Mouse (Mus musculus): Measurements from ENCODE around the gene Paics.

Gene Paics

DNA sequence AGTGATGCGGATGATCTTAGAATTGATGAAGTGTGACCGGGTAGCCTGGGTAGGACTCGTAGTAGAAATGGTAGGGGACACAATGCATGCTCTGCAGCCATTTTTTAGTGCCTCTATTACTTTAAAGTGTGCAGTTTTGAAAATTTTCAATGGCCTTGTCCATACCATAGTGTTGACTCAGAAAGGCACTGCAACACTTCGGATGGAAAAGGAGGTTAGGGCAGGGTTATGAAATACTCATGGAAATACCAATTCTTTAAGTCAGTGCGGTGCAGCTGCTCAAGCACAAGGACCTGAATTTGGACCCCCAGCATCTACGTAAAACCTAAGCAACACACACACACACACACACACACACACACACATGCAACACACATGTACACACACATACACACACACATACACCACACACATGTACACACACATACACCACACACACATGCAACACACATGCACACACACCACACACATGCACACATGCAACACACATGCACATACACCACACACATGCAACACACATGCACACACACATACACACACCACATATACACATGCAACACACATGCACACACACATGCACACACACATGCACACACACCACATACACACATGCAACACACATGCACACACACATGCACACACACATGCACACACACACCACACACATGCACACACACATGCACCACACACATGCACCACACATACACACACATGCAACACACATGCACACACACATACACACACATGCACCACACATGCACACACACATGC lies 53.1 kb downstream of the Paics start, which contains the start of gene Arl9:
Arl9 (plus strand) TSS at position 5 of the 771 bp plus-strand sequence.
- no peak for DNase-seq (ENCODE audit: extremely low spot score, low spot score)

DNA sequence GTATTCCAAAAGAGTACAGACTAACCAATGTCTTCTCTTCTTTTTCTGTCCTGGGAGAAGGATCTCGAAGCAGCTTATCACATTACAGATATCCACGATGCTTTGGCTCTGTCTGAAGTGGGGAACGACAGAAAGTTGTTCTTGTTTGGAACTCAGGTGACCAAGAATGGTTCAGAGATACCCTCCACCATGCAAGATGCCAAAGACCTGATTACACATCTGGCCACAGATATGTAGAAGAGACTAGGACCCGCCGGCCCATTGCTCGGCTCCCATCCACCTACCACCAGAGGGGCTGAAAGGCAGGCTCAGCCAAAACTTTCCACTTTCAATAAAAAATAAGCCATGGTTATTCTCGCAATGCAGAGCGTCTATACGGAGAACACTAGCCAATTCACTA lies 59.2 kb downstream of the Paics start:
- no peak for DNase-seq (ENCODE audit: extremely low spot score, low spot score)

DNA sequence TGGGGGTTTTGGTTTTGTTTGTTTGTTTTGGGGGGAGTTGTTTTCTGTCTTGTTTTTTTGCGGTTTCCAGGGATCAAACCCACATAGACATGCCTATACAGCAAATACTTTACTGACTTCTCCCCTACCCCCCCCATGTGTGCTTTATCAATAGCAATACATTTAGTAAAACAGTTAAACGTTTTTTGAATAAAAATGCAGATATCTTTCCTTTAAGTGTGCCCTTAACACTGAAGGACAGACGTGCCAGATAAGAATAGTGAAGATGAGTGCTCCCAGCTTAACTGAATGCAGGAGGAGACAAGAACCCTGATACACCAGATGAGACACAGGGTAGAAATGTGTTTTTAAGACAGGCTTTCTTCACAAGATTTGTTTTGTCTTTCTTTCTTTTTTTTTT lies 60.0 kb downstream of the Paics start:
- no peak for DNase-seq (ENCODE audit: extremely low spot score, low spot score)

DNA sequence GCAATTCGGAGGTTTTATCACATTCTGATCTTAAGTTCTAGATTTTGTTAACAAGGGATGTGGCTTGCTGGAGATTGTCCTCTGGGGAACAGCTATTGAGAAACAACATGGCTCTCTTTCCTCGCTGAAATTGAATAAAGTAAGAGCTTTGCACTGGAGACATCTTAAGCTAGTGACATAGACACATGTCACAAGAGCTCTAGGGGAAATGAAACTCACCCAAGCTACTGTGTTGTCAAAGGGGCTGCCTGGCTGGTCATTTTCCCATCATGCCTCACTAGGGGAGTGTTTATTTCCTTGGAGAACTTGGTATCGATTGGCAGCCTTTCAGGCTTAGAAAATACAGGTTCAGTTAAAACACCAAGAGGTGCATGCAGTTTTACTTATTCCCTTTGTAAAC lies 62.1 kb downstream of the Paics start:
- DNase-seq (ENCODE audit: extremely low spot score, low spot score) = no peak

DNA sequence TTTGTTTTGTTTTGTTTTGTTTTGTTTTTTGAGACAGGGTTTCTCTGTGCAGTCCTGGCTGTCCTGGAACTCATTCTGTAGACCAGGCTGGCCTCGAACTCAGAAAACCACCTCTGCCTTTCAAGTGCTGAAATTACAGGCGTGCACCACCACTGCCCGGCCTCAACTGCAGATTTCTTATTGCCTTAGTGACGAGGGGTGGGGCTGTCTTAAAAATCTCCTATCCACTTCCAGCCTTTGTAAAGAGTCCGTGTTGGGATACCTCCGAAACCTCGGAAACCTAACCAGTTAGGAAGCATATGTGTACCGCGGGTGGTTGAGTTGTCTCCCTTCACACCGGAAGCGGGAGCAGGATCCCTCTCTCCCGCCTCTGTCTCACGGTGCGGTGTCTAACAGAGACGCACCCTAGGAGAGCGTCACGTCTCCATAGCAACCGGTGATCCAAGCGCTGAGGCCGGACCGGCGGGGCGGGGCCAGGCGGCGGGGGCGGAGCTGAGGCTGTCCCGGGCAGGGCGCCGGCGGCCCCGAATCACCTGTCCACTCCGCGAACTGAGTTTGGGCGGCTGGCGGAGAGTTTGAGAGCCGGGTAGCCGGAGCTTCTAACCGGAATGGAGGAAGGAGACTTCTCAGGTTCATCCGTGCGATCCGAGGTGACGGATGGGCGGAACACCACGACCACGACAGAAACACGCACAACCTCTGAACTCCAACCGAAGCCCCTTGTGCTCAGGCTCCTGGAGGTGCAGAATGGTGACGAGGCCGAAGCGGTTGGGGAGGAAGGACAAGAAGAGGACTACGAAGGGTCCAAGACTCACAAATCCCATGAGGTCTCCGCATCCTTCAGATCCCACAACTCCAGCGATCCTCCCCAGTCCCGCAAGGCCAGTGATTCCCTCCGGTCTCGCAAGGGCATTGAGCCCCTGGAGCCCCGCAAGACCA lies 64.7 kb downstream of the Paics start, which contains the start of gene Thegl:
Thegl (plus strand) TSS at position 480 of the 939 bp plus-strand sequence.
- DNase-seq (ENCODE audit: extremely low spot score, low spot score) = peak; percentile 85
